Mouse (Mus musculus) MEL (cell line): ENCODE data around the gene Cdh22. TPM values are rescaled to one million over a fixed set of nuclear protein-coding genes. Genes with fewer than 3 reads are reported as not detected.
A peak's percentile ranks its signal among the peaks of the same experiment; 100 is the strongest.

Experiments
- DNase-seq: peaks from one replicate; pipeline ENCODE4 v3.0.0; 2011; ENCODE audit warnings: low read depth, low spot score
- H3K27ac ChIP-seq: 2 replicates; pipeline ENCODE4 v1.5.1; 2012; ENCODE audit warnings: low read depth, mild to moderate bottlenecking, control low read depth, low read length, moderate library complexity; ENCODE audit not compliant: control insufficient read depth
- H3K27me3 ChIP-seq, 2 experiments: fragments of 150-350 bp in 1 of 2; sonication (generic) in 1 of 2; 2 replicates each; pipeline ENCODE4 v1.6.1; 2012; ENCODE audit warnings: low read length in 2 of 2, mild to moderate bottlenecking in 2 of 2, improper control_type of control experiment in 1 of 2, moderate library complexity in 1 of 2; ENCODE audit not compliant: insufficient read depth in 2 of 2, control insufficient read depth in 1 of 2
- H3K36me3 ChIP-seq, 2 experiments: 2 replicates each; pipeline ENCODE4 v1.6.1; 2012 to 2014; ENCODE audit warnings: low read length in 2 of 2, improper control_type of control experiment in 1 of 2, inconsistent platforms in 1 of 2, mild to moderate bottlenecking in 1 of 2; ENCODE audit not compliant: insufficient read depth in 2 of 2, control insufficient read depth in 1 of 2
- H3K4me1 ChIP-seq, 2 experiments: fragments of 150-350 bp in 1 of 2; sonication (generic) in 1 of 2; 2 replicates each; pipeline ENCODE4 v1.6.1; 2012; ENCODE audit warnings: low read length in 2 of 2, improper control_type of control experiment in 1 of 2, mild to moderate bottlenecking in 1 of 2; ENCODE audit not compliant: insufficient read depth in 2 of 2, control insufficient read depth in 1 of 2
- H3K4me3 ChIP-seq, 2 experiments: fragments of 150-350 bp in 1 of 2; sonication (generic) in 1 of 2; 2 replicates each; pipeline ENCODE4 v1.5.1; 2012; ENCODE audit warnings: low read depth in 2 of 2, low read length in 2 of 2, mild to moderate bottlenecking in 2 of 2, moderate library complexity in 2 of 2, control low read depth in 1 of 2, improper control_type of control experiment in 1 of 2; ENCODE audit not compliant: control insufficient read depth in 1 of 2, insufficient read depth in 1 of 2
- H3K79me2 ChIP-seq: 2 replicates; pipeline ENCODE4 v1.6.1; 2012; ENCODE audit warnings: mild to moderate bottlenecking, low read length, moderate library complexity; ENCODE audit not compliant: control insufficient read depth, poor library complexity, insufficient read depth
- H3K9ac ChIP-seq: 2 replicates; pipeline ENCODE4 v1.6.1; 2012; ENCODE audit warnings: low read depth, mild to moderate bottlenecking, control low read depth, low read length, moderate library complexity; ENCODE audit not compliant: control insufficient read depth, poor library complexity, severe bottlenecking
- H3K9me3 ChIP-seq: fragments of 150-350 bp; sonication (generic); replicated peaks from 2 replicates; pipeline ENCODE4 v1.6.1; 2012; ENCODE audit warnings: mild to moderate bottlenecking, low read length, improper control_type of control experiment, moderate library complexity; ENCODE audit not compliant: insufficient read depth
- BHLHE40 ChIP-seq: IDR thresholded peaks from 2 replicates; pipeline ENCODE4 v1.6.1; 2012; ENCODE audit warnings: low read depth, mild to moderate bottlenecking, inconsistent platforms, low read length, improper control_type of control experiment, borderline replicate concordance
- CHD2 ChIP-seq: IDR thresholded peaks from 2 replicates; pipeline ENCODE4 v1.6.1; 2011; ENCODE audit warnings: low read length, improper control_type of control experiment
- CTCF ChIP-seq, 3 experiments: IDR thresholded peaks in 2 of 3; conservative IDR thresholded peaks in 1 of 3; 2 replicates each; pipeline ENCODE4 v1.5.1; 2011 to 2012; ENCODE audit warnings: low read length in 3 of 3, low read depth in 2 of 3, mild to moderate bottlenecking in 2 of 3, improper control_type of control experiment in 1 of 3, inconsistent platforms in 1 of 3, mixed read lengths in 1 of 3, moderate library complexity in 1 of 3; ENCODE audit not compliant: control insufficient read depth in 1 of 3, insufficient read depth in 1 of 3, poor library complexity in 1 of 3, severe bottlenecking in 1 of 3
- E2F4 ChIP-seq: IDR thresholded peaks from 2 replicates; pipeline ENCODE4 v1.6.1; 2011; ENCODE audit warnings: low read depth, low read length, improper control_type of control experiment, borderline replicate concordance
- EP300 ChIP-seq, 2 experiments: IDR thresholded peaks; 2 replicates each; pipeline ENCODE4 v1.6.1; 2011; ENCODE audit warnings: improper control_type of control experiment in 2 of 2, low read length in 2 of 2, low read depth in 1 of 2, mild to moderate bottlenecking in 1 of 2
- ETS1 ChIP-seq: IDR thresholded peaks from 2 replicates; pipeline ENCODE4 v1.6.1; 2012; ENCODE audit warnings: low read depth, mild to moderate bottlenecking, inconsistent platforms, low read length, improper control_type of control experiment, moderate library complexity
- GABPA ChIP-seq: IDR thresholded peaks from 2 replicates; pipeline ENCODE4 v1.6.1; 2012; ENCODE audit warnings: low read depth, mild to moderate bottlenecking, inconsistent platforms, low read length, improper control_type of control experiment, moderate library complexity
- HCFC1 ChIP-seq: IDR thresholded peaks from 2 replicates; pipeline ENCODE4 v1.6.1; 2012; ENCODE audit warnings: low read depth, mild to moderate bottlenecking, inconsistent platforms, low read length, improper control_type of control experiment, moderate library complexity
- JUND ChIP-seq: IDR thresholded peaks from 2 replicates; pipeline ENCODE4 v1.6.1; 2011; ENCODE audit warnings: low read depth, mild to moderate bottlenecking, improper control_type of control experiment, low read length
- KAT2A ChIP-seq: conservative IDR thresholded peaks from 2 replicates; pipeline ENCODE4 v1.6.1; 2012; ENCODE audit warnings: low read depth, low read length, improper control_type of control experiment, inconsistent platforms
- MAFK ChIP-seq: IDR thresholded peaks from 2 replicates; pipeline ENCODE4 v1.6.1; 2011; ENCODE audit warnings: low read depth, mild to moderate bottlenecking, low read length, improper control_type of control experiment, borderline replicate concordance
- MAX ChIP-seq: IDR thresholded peaks from 2 replicates; pipeline ENCODE4 v1.6.1; 2011; ENCODE audit warnings: low read length, improper control_type of control experiment
- MYB ChIP-seq: IDR thresholded peaks from 2 replicates; pipeline ENCODE4 v1.6.1; 2011; ENCODE audit warnings: mild to moderate bottlenecking, low read depth, low read length, improper control_type of control experiment
- MYC ChIP-seq: IDR thresholded peaks from 2 replicates; pipeline ENCODE4 v1.6.1; 2011; ENCODE audit warnings: low read depth, mild to moderate bottlenecking, low read length, improper control_type of control experiment, moderate library complexity
- NELFE ChIP-seq: IDR thresholded peaks from 2 replicates; pipeline ENCODE4 v1.6.1; 2011; ENCODE audit warnings: low read depth, low read length, improper control_type of control experiment
- POLR2A ChIP-seq, 2 experiments: IDR thresholded peaks; 2 replicates each; pipeline ENCODE4 v1.6.1; 2011 to 2012; ENCODE audit warnings: low read length in 2 of 2, mild to moderate bottlenecking in 2 of 2, control low read depth in 1 of 2, improper control_type of control experiment in 1 of 2, low read depth in 1 of 2, moderate library complexity in 1 of 2; ENCODE audit not compliant: control insufficient read depth in 1 of 2, insufficient read depth in 1 of 2, poor library complexity in 1 of 2
- POLR2AphosphoS2 ChIP-seq: IDR thresholded peaks from 2 replicates; pipeline ENCODE4 v1.6.1; 2011; ENCODE audit warnings: low read length, improper control_type of control experiment
- POLR2AphosphoS5 ChIP-seq: IDR thresholded peaks from 2 replicates; pipeline ENCODE4 v1.6.1; 2012; ENCODE audit warnings: low read depth, borderline replicate concordance, mild to moderate bottlenecking, inconsistent platforms, low read length, moderate library complexity, mixed read lengths
- RAD21 ChIP-seq: IDR thresholded peaks from 2 replicates; pipeline ENCODE4 v1.6.1; 2011; ENCODE audit warnings: mild to moderate bottlenecking, low read depth, low read length, improper control_type of control experiment
- SMC3 ChIP-seq: IDR thresholded peaks from 2 replicates; pipeline ENCODE4 v1.6.1; 2011; ENCODE audit warnings: low read depth, low read length, improper control_type of control experiment
- TAL1 ChIP-seq: IDR thresholded peaks from 2 replicates; pipeline ENCODE4 v1.6.1; 2012; ENCODE audit warnings: mild to moderate bottlenecking, inconsistent platforms, low read length, moderate library complexity, mixed read lengths
- TCF12 ChIP-seq: IDR thresholded peaks from 2 replicates; pipeline ENCODE4 v1.6.1; 2014; ENCODE audit warnings: low read depth, mild to moderate bottlenecking, inconsistent platforms, low read length, improper control_type of control experiment, moderate library complexity
- USF1 ChIP-seq: IDR thresholded peaks from 2 replicates; pipeline ENCODE4 v1.6.1; 2014; ENCODE audit warnings: low read depth, mild to moderate bottlenecking, inconsistent platforms, low read length, improper control_type of control experiment, moderate library complexity
- USF2 ChIP-seq, 2 experiments: IDR thresholded peaks; 2 replicates each; pipeline ENCODE4 v1.6.1; 2011 to 2012; ENCODE audit warnings: improper control_type of control experiment in 2 of 2, low read length in 2 of 2, borderline replicate concordance in 1 of 2, inconsistent platforms in 1 of 2, low read depth in 1 of 2, mild to moderate bottlenecking in 1 of 2; ENCODE audit not compliant: insufficient read depth in 1 of 2
- ZC3H11A ChIP-seq: IDR thresholded peaks from 2 replicates; pipeline ENCODE4 v1.6.1; 2012; ENCODE audit warnings: low read depth, mild to moderate bottlenecking, inconsistent platforms, low read length, improper control_type of control experiment
- ZKSCAN1 ChIP-seq: IDR thresholded peaks from 2 replicates; pipeline ENCODE4 v1.6.1; 2012; ENCODE audit warnings: low read depth, mild to moderate bottlenecking, inconsistent platforms, low read length, improper control_type of control experiment, moderate library complexity
- ZMIZ1 ChIP-seq: IDR thresholded peaks from 2 replicates; pipeline ENCODE4 v1.6.1; 2012; ENCODE audit warnings: low read depth, mild to moderate bottlenecking, inconsistent platforms, low read length, improper control_type of control experiment, moderate library complexity
- polyA plus RNA-seq, 2 experiments: library from polyadenylated mRNA; stranded (reverse) in 1 of 2; unstranded in 1 of 2; fragments of >175 nt in 1 of 2; fragments of >200 nt in 1 of 2; gene quantifications; 2 replicates each; pipeline versions ENCODE4 v1.2.1 to v1.2.4; 2012; ENCODE audit warnings: low replicate concordance in 2 of 2, low read depth in 1 of 2; ENCODE audit not compliant: insufficient read length in 2 of 2, insufficient read depth in 1 of 2, missing spikeins in 1 of 2
- total RNA-seq: library from RNA; depleted of rRNA; stranded (reverse); fragments of 300-350 nt; gene quantifications from 2 replicates; pipeline ENCODE4 v1.2.3, GENCODE M21; 2012

Cdh22 gene
- total and polyA plus RNA-seq, 3 experiments, result not detected

DNA sequence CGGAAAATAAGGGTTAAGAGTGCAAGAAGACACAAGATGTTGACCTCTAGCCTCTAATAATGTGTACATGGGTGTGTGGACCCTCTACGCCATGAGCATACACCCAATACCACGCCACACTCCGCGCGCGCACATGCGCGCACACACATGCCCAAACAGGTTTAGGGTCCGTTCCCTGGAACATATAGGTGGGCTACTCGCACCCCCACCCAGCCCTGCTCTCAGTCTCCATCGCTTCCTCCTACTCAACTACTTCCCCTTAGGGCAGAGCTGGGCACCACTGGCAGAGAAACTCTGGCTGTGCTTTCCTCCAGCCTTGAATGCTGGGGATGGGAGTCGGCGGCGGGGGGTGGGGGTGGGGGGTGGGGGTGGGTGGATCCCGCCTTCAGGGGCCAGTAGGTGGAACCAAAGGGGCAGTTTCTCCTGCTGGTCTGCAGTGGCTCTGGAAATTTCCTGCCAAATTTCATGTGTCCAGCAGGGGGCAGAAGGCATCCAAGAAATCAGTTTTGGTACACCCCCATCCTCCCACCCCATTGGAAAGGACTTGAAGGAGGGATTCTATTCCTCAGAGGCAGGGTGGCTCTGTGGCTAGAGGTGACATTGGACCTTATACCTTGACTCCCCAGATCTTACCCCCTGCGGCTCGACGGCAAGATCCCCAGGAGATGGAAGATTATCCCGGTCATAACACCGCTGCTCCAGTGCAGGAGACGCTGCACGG lies 164.4 kb downstream of the Cdh22 start:
- Histone ChIP-seq H3K9ac (no peak overlapping the region), H3K27ac (no peak overlapping the region), H3K36me3 (no peaks in the 10 kb centered on the region), H3K4me3 (no peak overlapping the region), H3K27me3 (no peaks in the 10 kb centered on the region), H3K9me3 (no peaks in the 10 kb centered on the region), H3K4me1 (no peaks in the 10 kb centered on the region), H3K79me2 (no peaks in the 10 kb centered on the region)
- peak; percentile 47 for DNase-seq
- TF ChIP-seq E2F4 (no peak), CTCF (IDR thresholded peaks at IDR 0.05 in 2 of 3, conservative IDR thresholded peaks at IDR 0.05 in 1 of 3; ENCODE audit: control insufficient read depth in 1 of 3, insufficient read depth in 1 of 3, low read depth in 2 of 3, low read length in 3 of 3, poor library complexity in 1 of 3, severe bottlenecking in 1 of 3) (peak; percentile 51 to 79 (median 67)), MAFK (no peak), RAD21 (peak; percentile 70), POLR2AphosphoS5 (no peak), CHD2 (no peak), TAL1 (no peak), MYC (no peak), USF1 (no peak), HCFC1 (no peak), NELFE (no peak), MAX (no peak), EP300 (IDR thresholded peaks at IDR 0.05; ENCODE audit: low read depth in 1 of 2, low read length in 2 of 2) (no peak), POLR2A (IDR thresholded peaks at IDR 0.05; ENCODE audit: control insufficient read depth in 1 of 2, insufficient read depth in 1 of 2, low read depth in 1 of 2, low read length in 2 of 2, poor library complexity in 1 of 2) (no peak), BHLHE40 (no peak), POLR2AphosphoS2 (no peak), ZMIZ1 (no peak), ZKSCAN1 (no peak), USF2 (IDR thresholded peaks at IDR 0.05; ENCODE audit: borderline replicate concordance in 1 of 2, insufficient read depth in 1 of 2, low read depth in 1 of 2, low read length in 2 of 2) (no peak), MYB (no peak), SMC3 (peak; percentile 69), ZC3H11A (peak; percentile 35), ETS1 (no peak), GABPA (no peak), TCF12 (no peak), JUND (no peak), KAT2A (no peak)
